Comparison of ENCODE assay signal across 26 mouse cellular contexts in the genomic region with DNA sequence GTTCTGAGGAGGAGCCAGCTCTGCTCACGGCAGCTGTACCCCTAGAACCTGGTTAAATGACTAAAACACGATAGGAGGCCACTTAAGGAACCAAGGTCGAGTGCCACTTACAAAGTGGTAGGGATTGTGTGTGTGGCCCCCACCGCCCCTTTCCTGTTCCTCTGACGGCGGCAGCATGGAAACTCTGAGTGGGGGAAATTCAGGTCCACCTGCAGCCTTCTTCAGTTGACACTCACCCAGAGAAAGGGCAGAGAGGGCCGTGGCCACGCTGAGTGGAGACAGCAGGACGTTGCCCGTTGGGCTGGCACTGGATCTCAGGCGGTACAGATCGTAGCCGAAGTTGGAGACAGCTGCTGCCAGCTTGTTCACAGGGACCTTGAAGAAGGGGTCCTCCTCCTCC. TPM values are rescaled to one million over a fixed set of nuclear protein-coding genes. Genes with fewer than 3 reads are reported as not detected.
DNase-seq lines count a peak whose midpoint lies in the region; ATAC-seq and TF ChIP-seq lines count a peak whose summit lies in the region.
"Had no signal": no experiment of that assay in that cellular context is flagged by ENCODE, and none has a peak within 500 bp of the region (broad histone marks: within the 10 kb centered on the region; RNA-seq: fewer than 3 reads in every experiment).

No protein-coding gene starts in this region.

- H3K36me3 ChIP-seq in megakaryocyte, embryonic 14.5 days (replicated peaks; ENCODE audit: low read length), result no peaks in the 10 kb centered on the region
- H3K36me3 ChIP-seq in CH12.LX (replicated peaks in 1 of 2; ENCODE audit: control insufficient read depth in 1 of 2, insufficient read depth in 1 of 2, low read length in 1 of 2), result peaks cover 0 to 17% of the 10 kb centered on the region in 2 experiments
- H3K36me3 ChIP-seq: forebrain, embryonic 12.5 days; heart, embryonic 15.5 days; intestine, embryonic 15.5 days; liver, embryonic 13.5 days had no signal

- dilution Hi-C loops in CH12.LX (cut with MboI; ENCODE audit: extremely low pct_ligation_motif_present, extremely low pct_unique_long_range_greater_than_20kb, low sequenced_read_pairs), result no loop called here

- peak; percentile 64; the same call in 1 of the 2 replicates for TF ChIP-seq POLR2A in CH12.LX (IDR thresholded peaks at IDR 0.05; ENCODE audit: low read depth, low read length)

- H3K27me3 ChIP-seq in megakaryocyte, embryonic 14.5 days (replicated peaks), result peaks cover 15% of the 10 kb centered on the region
- H3K27me3 ChIP-seq in CH12.LX (replicated peaks), result no peaks in the 10 kb centered on the region
- H3K27me3 ChIP-seq: forebrain, embryonic 12.5 days; heart, embryonic 15.5 days; intestine, embryonic 15.5 days; limb, embryonic 13.5 days; liver, embryonic 13.5 days had no signal

- TF ChIP-seq EP300 in CH12.LX (IDR thresholded peaks at IDR 0.05; ENCODE audit: low read length), result peak; percentile 68

- H3K4me2 ChIP-seq in CH12.LX (ENCODE audit: insufficient read depth, low read depth, poor library complexity, severe bottlenecking), result peak overlapping the region; percentile 10
- H3K4me2 ChIP-seq: forebrain, embryonic 12.5 days; heart, embryonic 15.5 days; hindbrain, embryonic 14.5 days; intestine, embryonic 15.5 days; limb, embryonic 13.5 days; liver, embryonic 13.5 days; lung, embryonic 14.5 days had no signal

- no peak for ATAC-seq in megakaryocyte, adult 5-6 weeks (ENCODE audit: poor library complexity, severe bottlenecking)
- peak; percentile 21 for ATAC-seq in inflammation-experienced regulatory T-cells, adult 6 months
- ATAC-seq: intestine, embryonic 15.5 days had no signal

- peaks cover 55% of the 10 kb centered on the region for H3K4me1 ChIP-seq in megakaryocyte, embryonic 14.5 days
- peaks cover 39 to 81% of the 10 kb centered on the region in 2 experiments for H3K4me1 ChIP-seq in CH12.LX (ENCODE audit: control insufficient read depth in 1 of 2, insufficient read depth in 2 of 2)
- H3K4me1 ChIP-seq: forebrain, embryonic 12.5 days had no signal

- H3K4me3 ChIP-seq in megakaryocyte, embryonic 14.5 days (replicated peaks), result peak overlapping the region; percentile 20
- H3K4me3 ChIP-seq in CH12.LX (replicated peaks in 1 of 3; ENCODE audit: low read depth in 2 of 3, low read length in 2 of 3, poor library complexity in 1 of 3), result peak overlapping the region; percentile 36 to 70 (median 57)
- H3K4me3 ChIP-seq: forebrain, embryonic 12.5 days; gastrocnemius, adult 2 months; heart, embryonic 15.5 days; intestine, embryonic 15.5 days; limb, embryonic 13.5 days; liver, embryonic 13.5 days had no signal

- H3K27ac ChIP-seq in CH12.LX (ENCODE audit: insufficient read depth, low read depth), result peak overlapping the region; percentile 8
- H3K27ac ChIP-seq: forebrain, embryonic 12.5 days; gastrocnemius, adult 2 months; heart, embryonic 15.5 days; hindbrain, embryonic 14.5 days; intestine, embryonic 15.5 days; limb, embryonic 13.5 days; liver, embryonic 13.5 days had no signal

- DNase-seq in B cell, adult 2 months, result peak; percentile 32 to 39
- DNase-seq in CH12.LX (ENCODE audit: extremely low read depth), result peak; percentile 67
- no peak for DNase-seq in embryo, embryonic 9.5 days (ENCODE audit: extremely low spot score)
- DNase-seq in retina, embryonic 14.5 days (ENCODE audit: low spot score), result no peak
- DNase-seq: adrenal gland, adult 8-10 months; cerebellum, postnatal 10 days; gastrocnemius, adult 2 months; heart, postnatal 4 days; kidney, adult 8-10 months; kidney, postnatal 10 days; liver, embryonic 13.5 days; lung, embryonic 14.5 days; lung, postnatal 36 days; thymus, postnatal 25 days had no signal

- no peak for TF ChIP-seq RAD21 in CH12.LX (IDR thresholded peaks at IDR 0.05; ENCODE audit: low read depth, low read length)

- H3K9me3 ChIP-seq in megakaryocyte, embryonic 14.5 days, result no peaks in the 10 kb centered on the region
- no peaks in the 10 kb centered on the region for H3K9me3 ChIP-seq in CH12.LX (replicated peaks; ENCODE audit: low read length)
- H3K9me3 ChIP-seq: forebrain, embryonic 12.5 days; heart, embryonic 15.5 days; intestine, embryonic 15.5 days; limb, embryonic 13.5 days; liver, embryonic 13.5 days had no signal

- TF ChIP-seq CTCF in CH12.LX (conservative IDR thresholded peaks at IDR 0.05 in 1 of 2, IDR thresholded peaks at IDR 0.05 in 1 of 2; ENCODE audit: low read depth in 2 of 2, low read length in 2 of 2), result no peak

- H3K79me2 ChIP-seq in CH12.LX (replicated peaks; ENCODE audit: control insufficient read depth, extremely low read depth, insufficient read depth, poor library complexity, severe bottlenecking), result no peaks in the 10 kb centered on the region

- H3K9ac ChIP-seq in CH12.LX (ENCODE audit: insufficient read depth, low read depth), result peak overlapping the region; percentile 11
- H3K9ac ChIP-seq: forebrain, embryonic 12.5 days; heart, embryonic 15.5 days; hindbrain, embryonic 14.5 days; intestine, embryonic 15.5 days; limb, embryonic 13.5 days; liver, embryonic 13.5 days; lung, embryonic 14.5 days had no signal

- in situ Hi-C loops in CH12.LX (cut with MboI; ENCODE audit: low pct_ligation_motif_present, low pct_unique_long_range_greater_than_20kb, low sequenced_read_pairs), result no loop called here

TF ChIP-seq in CH12.LX, 34 proteins besides CTCF, POLR2A, EP300 and RAD21 (continues in another document):
- TF ChIP-seq CHD2 (IDR thresholded peaks at IDR 0.05; ENCODE audit: low read length), result no peak
- no peak; the same call in 1 of the 2 replicates for TF ChIP-seq MYC (IDR thresholded peaks at IDR 0.05; ENCODE audit: low read depth, low read length)
- TF ChIP-seq MAFK (IDR thresholded peaks at IDR 0.05; ENCODE audit: insufficient replicate concordance, low read length), result no peak
- TF ChIP-seq KAT2A (IDR thresholded peaks at IDR 0.05; ENCODE audit: insufficient replicate concordance, low read length), result no peak
- peak; percentile 32; the same call in 1 of the 2 replicates for TF ChIP-seq ELF1 (IDR thresholded peaks at IDR 0.05; ENCODE audit: low read depth, low read length)
- TF ChIP-seq ZNF384 (IDR thresholded peaks at IDR 0.05; ENCODE audit: low read depth, low read length), result no peak
- TF ChIP-seq NRF1 (IDR thresholded peaks at IDR 0.05; ENCODE audit: low read depth, low read length), result no peak
- TF ChIP-seq ZC3H11A (IDR thresholded peaks at IDR 0.05; ENCODE audit: low read depth, low read length), result no peak
- no peak for TF ChIP-seq USF1 (IDR thresholded peaks at IDR 0.05; ENCODE audit: low read depth, low read length)
- no peak for TF ChIP-seq TBP (conservative IDR thresholded peaks at IDR 0.05; ENCODE audit: low read depth, low read length)
- TF ChIP-seq JUND (conservative IDR thresholded peaks at IDR 0.05; ENCODE audit: low read depth, low read length), result no peak; the same call in 1 of the 2 replicates
- no peak; the same call in 1 of the 2 replicates for TF ChIP-seq CHD1 (IDR thresholded peaks at IDR 0.05; ENCODE audit: low read depth, low read length)
- 0 out of 2 replicates have a peak, but pooled peaks have one; percentile 20 for TF ChIP-seq MEF2A (IDR thresholded peaks at IDR 0.05; ENCODE audit: borderline replicate concordance, low read depth, low read length)
- no peak for TF ChIP-seq UBTF (IDR thresholded peaks at IDR 0.05; ENCODE audit: low read depth, low read length)
- peak; percentile 46; the same call in 1 of the 2 replicates for TF ChIP-seq JUN (IDR thresholded peaks at IDR 0.05; ENCODE audit: insufficient read depth, low read depth, low read length)
- TF ChIP-seq ZKSCAN1 (IDR thresholded peaks at IDR 0.05; ENCODE audit: borderline replicate concordance, low read depth, low read length), result no peak
- TF ChIP-seq IRF4 (IDR thresholded peaks at IDR 0.05; ENCODE audit: low read depth, low read length), result peak; percentile 55; the same call in 1 of the 2 replicates
- TF ChIP-seq POLR2AphosphoS2 (IDR thresholded peaks at IDR 0.05; ENCODE audit: low read depth, low read length), result no peak
- peak; percentile 68 for TF ChIP-seq ETS1 (conservative IDR thresholded peaks at IDR 0.05; ENCODE audit: low read depth, low read length)

RNA-seq across cellular contexts. Expression of a gene that starts 6.5 kb away (rescaled TPM):
- polyA plus RNA-seq in megakaryocyte, embryonic 14.5 days (2012; ENCODE audit: insufficient read depth, low replicate concordance), result 2.5 TPM in 1 of 2 replicates, not detected in the other
- total RNA-seq in megakaryocyte, adult 5-6 weeks (2015), result 26.5 and 30.8 TPM in 2 replicates
- total RNA-seq in megakaryocyte, adult 5-6 weeks (2017), result 36.2 and 39.2 TPM in 2 replicates
- total RNA-seq in CH12.LX (2012; rRNA removed) (26.0 and 30.3 TPM in 2 replicates), CH12.LX (2014; rRNA removed) (56.5 and 58.4 TPM in 2 replicates)
- polyA plus RNA-seq in CH12.LX (2012; ENCODE audit: insufficient read length, low read depth), result 119 and 131 TPM in 2 replicates
- 1 to 10 TPM; 3.3 to 5.0 (median 4.9) TPM for polyA plus RNA-seq in inflammation-experienced regulatory T-cells, adult 6 months (2017; shearing (Covaris generic))
- total RNA-seq: monocyte, adult 5-6 weeks; neutrophil, adult 5-6 weeks had no signal

RNA-seq across cellular contexts. Expression of a gene that starts 23.4 kb away (rescaled TPM):
- not detected in 2 replicates for polyA plus RNA-seq in megakaryocyte, embryonic 14.5 days (2012; ENCODE audit: insufficient read depth, low replicate concordance)
- total RNA-seq in megakaryocyte, adult 5-6 weeks (2015), result 0.71 TPM in 1 of 2 replicates, not detected in the other
- total RNA-seq in megakaryocyte, adult 5-6 weeks (2017), result not detected in 2 replicates
- total RNA-seq in CH12.LX (2012; rRNA removed) (0.08 TPM in 1 of 2 replicates, not detected in the other), CH12.LX (2014; rRNA removed) (0.11 TPM in 1 of 2 replicates, not detected in the other)
- polyA plus RNA-seq in CH12.LX (2012; ENCODE audit: insufficient read length, low read depth), result 0.26 TPM in 1 of 2 replicates, not detected in the other
- polyA plus RNA-seq in inflammation-experienced regulatory T-cells, adult 6 months (2017; shearing (Covaris generic)), result not detected
- total RNA-seq: gastrocnemius, adult 2 months; left cerebral cortex, postnatal 25 days had no signal
- polyA plus RNA-seq: activated CD4-positive, CD25-positive, alpha-beta regulatory T cell, adult 4 months; forebrain, embryonic 12.5 days; hindbrain, embryonic 14.5 days had no signal

RNA-seq across cellular contexts. Expression of a gene that starts 38.5 kb away (rescaled TPM):
- polyA plus RNA-seq in megakaryocyte, embryonic 14.5 days (2012; ENCODE audit: insufficient read depth, low replicate concordance), result 10.8 and 12.0 TPM in 2 replicates
- total RNA-seq in megakaryocyte, adult 5-6 weeks (2015), result 11.1 and 11.9 TPM in 2 replicates
- total RNA-seq in megakaryocyte, adult 5-6 weeks (2017), result 9.3 and 11.8 TPM in 2 replicates
- total RNA-seq in CH12.LX (2012; rRNA removed) (14.3 and 16.3 TPM in 2 replicates), CH12.LX (2014; rRNA removed) (3.0 and 3.1 TPM in 2 replicates)
- polyA plus RNA-seq in CH12.LX (2012; ENCODE audit: insufficient read length, low read depth), result 12.7 and 13.7 TPM in 2 replicates
- polyA plus RNA-seq in inflammation-experienced regulatory T-cells, adult 6 months (2017; shearing (Covaris generic)), result 1 to 10 TPM; 5.1 to 7.9 (median 5.2) TPM

RNA-seq across cellular contexts. Expression of a gene that starts 45.5 kb away (rescaled TPM):
- polyA plus RNA-seq in megakaryocyte, embryonic 14.5 days (2012; ENCODE audit: insufficient read depth, low replicate concordance), result 1.7 TPM in 1 of 2 replicates, not detected in the other
- 3.1 and 7.8 TPM in 2 replicates for total RNA-seq in megakaryocyte, adult 5-6 weeks (2015)
- 4.6 and 5.4 TPM in 2 replicates for total RNA-seq in megakaryocyte, adult 5-6 weeks (2017)
- 0.17 and 0.81 TPM in 2 replicates for total RNA-seq in CH12.LX (2012; rRNA removed)
- not detected in 2 replicates for total RNA-seq in CH12.LX (2014; rRNA removed)
- 0.40 and 0.86 TPM in 2 replicates for polyA plus RNA-seq in CH12.LX (2012; ENCODE audit: insufficient read length, low read depth)
- 10 to 100 TPM in 2 of 3 experiments, 1 to 10 TPM in 1; 10.0 to 23.2 (median 21.3) TPM for polyA plus RNA-seq in inflammation-experienced regulatory T-cells, adult 6 months (2017; shearing (Covaris generic))

Comparison
In these comparisons a context has a peak if more than half of its experiments do, and no peak if none do; other contexts are left out.
1. DNase-seq: peak in B cell, adult 2 months (2 of 2) and CH12.LX (single experiment); none in embryo, embryonic 9.5 days (single experiment) and retina, embryonic 14.5 days (single experiment).
2. RNA of a gene that starts 6.5 kb away (polyA plus RNA-seq): 119 to 131 TPM in CH12.LX; 3.3 to 5.0 TPM in inflammation-experienced regulatory T-cells, adult 6 months and 2.5 TPM in megakaryocyte, embryonic 14.5 days; every median in the first group is over 10 times any median in the second.